ENCODE assay signal across 19 mouse cellular contexts in genomic region chr6:124508292-124508691, GRCm38 (mm10). TPM values are rescaled to one million over a fixed set of nuclear protein-coding genes. Genes with fewer than 3 reads are reported as not detected.
DNase-seq lines count a peak whose midpoint lies in the region; ATAC-seq lines count a peak whose summit lies in the region.
"Had no signal": no experiment of that assay in that cellular context is flagged by ENCODE, and none has a peak within 500 bp of the region (broad histone marks: within the 10 kb centered on the region; RNA-seq: fewer than 3 reads in every experiment).

No protein-coding gene starts in this region.

- peak; percentile 49 for ATAC-seq in granulocyte monocyte progenitor cell, adult 5-6 weeks (replicated peaks; ENCODE audit: poor library complexity, severe bottlenecking)
- ATAC-seq: forebrain, embryonic 16.5 days; midbrain, embryonic 16.5 days had no signal

- DNase-seq in layer of hippocampus, postnatal 36 days = peak; percentile 13 to 15
- no peak for DNase-seq in layer of hippocampus, adult 9-10 months (ENCODE audit: low spot score)
- DNase-seq in brain, adult 2 months (ENCODE audit: low read depth, low spot score) = peak; percentile 88
- peak; percentile 68 for DNase-seq in cerebellum, adult 8-10 months
- DNase-seq in thymus, postnatal 36 days = no peak
- DNase-seq in yolk sac, embryonic 10.5 days (ENCODE audit: low spot score) = no peak
- DNase-seq: adrenal gland, postnatal 10 days; B cell, adult 2 months; embryo, embryonic 11 days; gastrocnemius, adult 2 months; heart, adult 11 months; kidney, adult 9 months; kidney, postnatal 4 days; lung, postnatal 10 days; thymus, postnatal 25 days had no signal

RNA-seq across cellular contexts. Expression of gene C1ra, which starts 3.9 kb away (rescaled TPM):
- under 1 TPM; 0.51 to 0.72 TPM for total RNA-seq in layer of hippocampus, postnatal 36 days (2021)
- 3.5 and 7.7 TPM in 2 replicates for total RNA-seq in granulocyte monocyte progenitor cell, adult 5-6 weeks (2014; fragmentation: Nextera tagmentation)
- total RNA-seq in granulocyte monocyte progenitor cell, adult 5-6 weeks (2017) = 4.9 and 5.5 TPM in 2 replicates
- total RNA-seq: megakaryocyte-erythroid progenitor cell, adult 5-6 weeks had no signal

RNA-seq across cellular contexts. Expression of gene C1rl, which starts 15.4 kb away (rescaled TPM):
- under 1 TPM; 0.13 to 0.15 TPM for total RNA-seq in layer of hippocampus, postnatal 36 days (2021)
- 6.8 and 7.0 TPM in 2 replicates for total RNA-seq in granulocyte monocyte progenitor cell, adult 5-6 weeks (2014; fragmentation: Nextera tagmentation)
- 5.9 and 8.6 TPM in 2 replicates for total RNA-seq in granulocyte monocyte progenitor cell, adult 5-6 weeks (2017)

RNA-seq across cellular contexts. Expression of gene C1s1, which starts 33.9 kb away (rescaled TPM):
- total RNA-seq in layer of hippocampus, postnatal 36 days (2021) = 1 to 10 TPM in 1 of 2 experiments, under 1 TPM in 1; 0.62 to 1.5 TPM
- not detected in 2 replicates for total RNA-seq in granulocyte monocyte progenitor cell, adult 5-6 weeks (2014; fragmentation: Nextera tagmentation)
- total RNA-seq in granulocyte monocyte progenitor cell, adult 5-6 weeks (2017) = 0.13 TPM in 1 of 2 replicates, not detected in the other
- total RNA-seq: megakaryocyte-erythroid progenitor cell, adult 5-6 weeks had no signal

RNA-seq across cellular contexts. Expression of gene Clstn3, which starts 43.7 kb away (rescaled TPM):
- 100 to 1,000 TPM; 255 to 264 TPM for total RNA-seq in layer of hippocampus, postnatal 36 days (2021)
- 7.5 and 17.8 TPM in 2 replicates for total RNA-seq in granulocyte monocyte progenitor cell, adult 5-6 weeks (2014; fragmentation: Nextera tagmentation)
- total RNA-seq in granulocyte monocyte progenitor cell, adult 5-6 weeks (2017) = 8.6 and 11.6 TPM in 2 replicates

Comparison
In these comparisons a context has a peak if more than half of its experiments do, and no peak if none do; other contexts are left out.
1. DNase-seq: peak in layer of hippocampus, postnatal 36 days (2 of 2), brain, adult 2 months (single experiment) and cerebellum, adult 8-10 months (single experiment); none in layer of hippocampus, adult 9-10 months (single experiment), thymus, postnatal 36 days (0 of 2) and yolk sac, embryonic 10.5 days (single experiment).
2. RNA of gene C1rl, which starts 15.4 kb away (total RNA-seq): 5.9 to 8.6 TPM in granulocyte monocyte progenitor cell, adult 5-6 weeks; 0.13 to 0.15 TPM in layer of hippocampus, postnatal 36 days; every median in the first group is over 4 times any median in the second.